Mouse (Mus musculus): ENCODE results near the gene Hoxc10.
A peak's percentile ranks its signal among the peaks of the same experiment; 100 is the strongest.

Hoxc10 gene

DNA sequence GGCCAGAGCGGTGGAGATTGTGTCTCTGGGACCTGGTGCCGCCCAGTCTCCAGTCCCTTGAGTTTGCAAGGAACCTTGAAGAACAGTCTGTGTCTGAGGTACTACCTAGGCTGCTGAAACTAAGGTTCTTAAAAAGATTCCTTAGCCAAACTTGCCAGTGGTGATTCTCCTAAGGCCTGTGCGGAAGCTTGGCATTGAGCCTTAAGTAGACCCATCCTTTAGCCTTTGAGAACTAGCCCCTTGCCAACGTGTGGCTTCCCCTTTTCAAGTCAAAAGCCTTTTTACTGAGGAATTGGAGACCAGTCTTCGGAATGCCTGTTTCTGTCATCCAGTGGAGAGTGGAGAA lies 23.2 kb upstream of the Hoxc10 start:
- DNase-seq (ENCODE audit: extremely low spot score, low read depth, low spot score) = no peak

DNA sequence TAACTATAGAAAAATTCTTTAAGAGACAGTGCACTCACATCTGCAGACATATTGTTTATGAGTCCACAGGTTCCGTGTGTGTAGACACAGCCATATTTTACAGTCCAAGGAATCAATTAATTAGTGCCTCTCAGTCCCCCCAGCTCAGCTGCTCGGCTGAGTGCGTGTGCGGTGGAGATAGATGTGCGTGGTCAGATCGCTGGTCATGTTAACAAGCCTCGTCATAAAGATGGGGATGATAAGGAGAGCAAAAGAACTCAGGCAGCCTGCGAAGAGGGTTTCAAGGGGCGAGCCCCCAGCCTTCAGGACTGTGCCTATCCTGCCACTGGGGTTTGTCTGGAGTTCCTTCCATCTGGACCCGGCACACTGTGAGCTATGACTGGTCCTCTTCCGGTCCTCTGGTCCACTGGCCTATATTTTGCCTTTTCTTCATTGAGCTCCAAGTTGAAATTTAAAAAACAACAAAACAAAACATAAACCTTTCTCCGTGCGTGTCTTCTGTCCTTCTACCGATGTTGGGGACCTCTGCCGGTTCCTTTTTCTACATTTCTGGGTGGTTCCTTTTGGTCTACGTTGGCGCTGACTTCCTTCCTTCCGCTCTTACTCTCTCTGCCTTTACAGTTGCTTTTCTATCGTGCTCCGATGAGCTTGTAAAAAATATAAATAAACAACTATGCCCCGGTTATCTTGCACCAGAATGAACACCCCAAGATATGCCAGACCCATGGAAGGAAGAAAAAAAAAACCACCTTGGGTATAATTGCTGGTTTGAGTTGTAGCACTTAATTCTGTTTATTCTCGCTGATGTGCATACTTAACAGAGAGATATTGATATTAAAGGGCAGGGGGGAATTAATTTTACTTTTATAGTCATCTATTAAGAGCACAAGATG lies 21.2 kb upstream of the Hoxc10 start:
- DNase-seq (ENCODE audit: extremely low spot score, low read depth, low spot score) = no peak

- DNase-seq (ENCODE audit: extremely low spot score, low read depth, low spot score) = no peak
Observed at GRCm38 (mm10) chr15:102947276-102947675, 19.3 kb upstream of the Hoxc10 start.

DNA sequence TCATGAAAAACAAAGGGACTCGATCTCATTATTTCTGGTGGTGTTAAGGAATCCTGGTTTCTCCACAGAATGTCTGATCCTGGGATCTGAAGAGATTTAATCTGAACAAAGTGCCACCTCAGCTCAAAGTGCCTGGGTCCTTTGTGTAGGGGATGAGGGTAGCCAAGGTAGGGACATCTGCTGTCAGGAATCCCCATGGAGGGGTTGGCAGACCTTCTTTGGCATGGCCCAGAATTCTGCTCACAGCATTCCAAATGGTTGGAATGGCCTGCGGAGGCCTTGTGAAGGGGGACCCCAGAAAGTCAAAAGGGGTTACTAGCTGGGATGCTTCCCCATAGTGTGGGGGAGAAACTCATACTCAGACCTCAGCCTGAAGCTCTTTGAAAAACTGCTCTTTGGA lies 17.8 kb upstream of the Hoxc10 start:
- DNase-seq (ENCODE audit: extremely low spot score, low read depth, low spot score) = no peak

GRCm38 (mm10) chr15:102949696-102950095 lies 16.9 kb upstream of the Hoxc10 start:
- no peak for DNase-seq (ENCODE audit: extremely low spot score, low read depth, low spot score)

GRCm38 (mm10) chr15:102950877-102951276 lies 15.7 kb upstream of the Hoxc10 start:
- DNase-seq (ENCODE audit: extremely low spot score, low read depth, low spot score) = no peak

GRCm38 (mm10) chr15:102953561-102953960 lies 13.0 kb upstream of the Hoxc10 start:
- DNase-seq (ENCODE audit: extremely low spot score, low read depth, low spot score) = no peak

DNA sequence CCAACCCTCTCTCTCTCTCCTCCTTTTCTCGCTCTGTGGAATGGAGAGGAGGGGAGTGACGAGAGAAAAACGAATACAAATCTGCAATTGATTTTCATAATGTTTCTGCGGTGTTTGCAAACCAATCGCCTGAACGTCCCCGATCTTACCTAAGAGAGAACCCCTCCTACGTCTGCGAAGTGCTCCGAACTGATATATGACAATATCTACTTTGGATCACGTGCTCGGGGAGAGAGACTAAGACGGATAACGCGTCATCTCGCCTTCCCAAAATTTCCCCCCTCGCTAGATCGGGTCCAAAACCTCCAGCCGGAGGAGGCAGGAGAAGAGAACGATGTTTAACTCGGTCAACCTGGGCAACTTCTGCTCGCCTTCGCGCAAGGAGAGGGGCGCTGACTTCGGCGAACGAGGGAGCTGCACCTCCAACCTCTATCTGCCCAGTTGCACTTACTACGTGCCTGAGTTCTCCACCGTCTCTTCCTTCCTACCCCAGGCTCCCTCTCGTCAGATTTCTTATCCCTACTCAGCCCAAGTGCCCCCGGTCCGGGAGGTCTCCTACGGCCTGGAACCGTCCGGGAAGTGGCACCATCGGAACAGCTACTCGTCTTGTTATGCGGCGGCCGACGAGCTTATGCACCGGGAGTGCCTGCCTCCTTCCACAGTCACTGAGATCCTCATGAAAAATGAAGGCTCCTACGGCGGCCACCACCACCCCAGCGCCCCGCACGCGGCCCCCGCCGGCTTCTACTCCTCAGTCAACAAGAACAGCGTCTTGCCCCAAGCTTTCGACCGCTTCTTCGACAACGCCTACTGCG lies 12.2 kb upstream of the Hoxc10 start, which contains the start of gene Hoxc11:
Hoxc11 (plus strand) TSS at position 236 of the 815 bp plus-strand sequence.
- DNase-seq (ENCODE audit: extremely low spot score, low read depth, low spot score) = no peak

- DNase-seq (ENCODE audit: extremely low spot score, low read depth, low spot score) = no peak
Observed at GRCm38 (mm10) chr15:102955007-102955382, 11.6 kb upstream of the Hoxc10 start.

DNA sequence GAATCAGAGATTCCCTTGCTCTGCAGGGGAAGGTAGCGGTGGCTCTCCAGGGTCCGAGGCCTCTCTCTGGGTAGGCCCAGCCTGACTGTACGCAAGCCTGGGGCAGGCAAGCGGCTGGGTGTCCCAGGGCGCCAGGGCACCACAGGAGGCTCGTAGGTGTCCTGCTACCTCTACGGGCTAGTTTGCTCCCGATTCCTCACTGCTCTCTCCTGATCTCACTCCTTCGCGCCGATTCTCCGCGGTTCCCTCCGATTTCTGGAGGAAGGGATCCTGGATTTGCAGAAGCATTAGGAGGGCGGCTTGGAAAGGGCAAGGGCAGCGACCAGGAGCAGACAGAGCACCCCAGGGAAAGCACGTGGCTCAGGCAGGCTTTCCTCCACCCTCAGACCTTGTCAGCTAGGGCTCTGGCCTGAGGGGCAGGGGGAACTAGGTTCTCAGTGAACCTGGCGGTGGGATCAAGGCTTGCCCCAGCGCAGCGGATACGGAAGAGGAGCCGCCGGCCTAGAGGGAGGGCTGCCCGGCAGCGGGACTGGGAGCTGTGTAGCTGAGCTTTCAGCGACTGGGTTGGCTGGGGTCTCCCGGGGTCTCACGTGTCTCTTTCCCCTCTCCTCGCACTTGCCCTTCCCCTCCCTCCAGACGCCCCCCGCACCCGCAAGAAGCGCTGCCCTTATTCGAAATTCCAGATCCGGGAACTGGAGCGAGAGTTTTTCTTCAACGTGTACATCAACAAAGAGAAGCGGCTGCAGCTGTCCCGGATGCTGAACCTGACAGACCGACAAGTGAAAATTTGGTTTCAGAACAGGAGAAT lies 10.6 kb upstream of the Hoxc10 start:
- no peak for DNase-seq (ENCODE audit: extremely low spot score, low read depth, low spot score)

DNA sequence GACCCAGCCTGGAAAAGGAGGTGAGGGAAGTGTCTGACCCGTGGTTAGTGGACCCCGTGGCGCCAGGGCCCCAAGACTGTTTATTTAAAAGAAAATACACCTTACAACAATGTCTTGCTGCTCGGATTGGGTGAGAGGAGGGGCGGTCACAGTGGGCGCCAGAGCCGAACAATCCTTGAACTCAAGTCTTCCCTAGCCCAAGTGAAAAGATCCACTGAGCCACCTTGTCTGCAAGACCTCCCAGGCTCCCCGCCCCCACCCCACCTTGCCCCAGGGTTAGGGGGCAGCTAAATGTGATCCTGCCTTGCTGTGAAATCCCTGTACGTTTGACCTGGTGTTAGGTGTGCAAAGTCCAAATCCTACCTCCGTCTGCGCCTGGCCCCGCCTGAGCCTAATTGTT lies 9.7 kb upstream of the Hoxc10 start:
- no peak for DNase-seq (ENCODE audit: extremely low spot score, low read depth, low spot score)

- DNase-seq (ENCODE audit: extremely low spot score, low read depth, low spot score) = peak; percentile 90
Observed at GRCm38 (mm10) chr15:102959663-102960191, 6.9 kb upstream of the Hoxc10 start.

GRCm38 (mm10) chr15:102961728-102962127 lies 4.9 kb upstream of the Hoxc10 start:
- DNase-seq (ENCODE audit: extremely low spot score, low read depth, low spot score) = no peak

DNA sequence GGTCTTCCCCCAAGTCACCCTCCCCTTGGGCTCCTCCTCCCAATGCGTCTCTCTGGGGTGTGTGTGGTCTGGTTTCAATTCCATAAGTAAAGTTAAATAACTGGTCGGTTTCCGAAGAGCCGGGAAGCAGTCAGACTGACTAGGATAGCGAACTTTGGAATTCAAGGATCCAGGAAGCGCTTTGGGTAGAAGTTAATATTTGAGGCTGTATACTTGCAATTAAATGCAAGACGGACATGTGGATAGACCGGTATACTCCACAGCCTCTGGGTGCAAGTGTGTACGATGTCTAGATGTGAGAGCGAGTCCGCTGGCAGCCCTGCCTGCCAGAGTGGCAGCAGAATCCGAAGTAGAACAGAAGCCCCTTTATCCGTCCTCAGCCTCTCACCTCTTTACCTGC lies 4.1 kb upstream of the Hoxc10 start:
- DNase-seq (ENCODE audit: extremely low spot score, low read depth, low spot score) = no peak

- no peak for DNase-seq (ENCODE audit: extremely low spot score, low read depth, low spot score)
Observed at GRCm38 (mm10) chr15:102963259-102963658, 3.3 kb upstream of the Hoxc10 start.

DNA sequence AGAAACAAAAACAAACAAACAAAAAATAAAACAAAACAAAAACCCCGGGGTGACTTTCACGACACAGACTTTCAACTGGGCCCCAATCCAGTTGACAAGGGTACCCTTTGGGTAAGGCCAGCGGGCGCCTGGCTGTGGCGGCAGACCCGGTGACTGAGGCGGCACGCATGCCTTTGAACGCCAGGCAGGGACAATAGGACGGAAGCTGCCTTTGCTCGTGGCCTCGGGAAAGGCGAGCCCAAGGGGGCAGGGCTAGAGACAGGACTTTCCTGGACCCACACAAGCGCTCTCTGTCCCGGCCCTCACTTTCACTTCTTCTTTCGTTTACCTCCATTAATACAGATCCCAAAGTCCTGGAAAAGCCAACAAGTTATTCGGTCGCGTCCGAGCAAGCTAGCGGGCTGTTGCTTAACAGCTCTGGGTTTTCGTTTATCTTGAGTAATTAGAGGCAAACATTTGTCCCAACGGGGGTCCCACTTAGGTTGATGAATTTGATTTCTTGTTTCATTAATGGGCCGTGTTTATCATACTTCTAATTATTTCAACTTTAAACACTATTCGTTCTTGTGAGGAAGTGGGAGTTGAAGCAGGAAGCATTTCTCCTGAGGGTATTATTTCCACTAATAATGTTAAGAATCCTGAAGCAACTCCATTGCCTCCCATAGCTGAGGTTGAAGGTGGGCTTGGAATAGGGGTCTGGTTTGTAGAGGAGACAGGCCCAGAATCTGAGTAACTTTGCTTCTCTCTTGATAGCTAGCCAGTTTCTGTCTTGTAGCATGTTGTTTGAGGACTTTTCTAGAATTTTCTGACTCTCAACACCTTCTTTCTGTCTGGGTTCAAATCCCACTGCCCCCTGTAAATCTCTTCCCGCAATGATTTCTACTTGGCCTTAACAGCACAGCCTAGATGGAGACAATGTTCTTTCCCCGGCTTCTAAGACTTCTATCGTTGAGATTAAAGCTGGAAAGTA lies 2.6 kb upstream of the Hoxc10 start:
- no peak for DNase-seq (ENCODE audit: extremely low spot score, low read depth, low spot score)

- DNase-seq (ENCODE audit: extremely low spot score, low read depth, low spot score) = no peak
Observed at GRCm38 (mm10) chr15:102965003-102965891, 1.3 kb upstream of the Hoxc10 start.

- DNase-seq (ENCODE audit: extremely low spot score, low read depth, low spot score) = peak; percentile 99
Observed at GRCm38 (mm10) chr15:102965892-102966775, 462 bp upstream of the Hoxc10 start.
